Mouse (Mus musculus): ENCODE results near the gene Lsg1. TPM values are rescaled to one million over a fixed set of nuclear protein-coding genes. Genes with fewer than 3 reads are reported as not detected.

Lsg1 gene
- polyA plus RNA-seq, 1 experiment from 2014 or later, result 55.3 TPM

GRCm38 (mm10) chr16:30510504-30511451, 76.6 kb downstream of the Lsg1 start:
- WGBS, result 2% methylated on average over 44 of the region's 44 CpGs
- Histone ChIP-seq H3K4me1 (replicated peaks; ENCODE audit: insufficient read depth, low read length) (peaks cover 27% of the 10 kb centered on the region), H3K9ac (ENCODE audit: low read depth, low read length) (peak overlapping the region; percentile 74), H3K4me3 (replicated peaks; ENCODE audit: low read depth, low read length) (peak overlapping the region; percentile 60), H3K36me3 (ENCODE audit: insufficient read depth, low read length) (no peaks in the 10 kb centered on the region), H3K9me3 (replicated peaks; ENCODE audit: low read length) (no peaks in the 10 kb centered on the region), H3K27ac (peak overlapping the region; percentile 91), H3K27me3 (ENCODE audit: insufficient read depth, low read length) (no peaks in the 10 kb centered on the region), H3K4me2 (ENCODE audit: low read length) (peak overlapping the region; percentile 70)
- DNase-seq (ENCODE audit: low spot score), result peak; percentile 90
- ATAC-seq (replicated peaks; ENCODE audit: low FRiP score, low read depth), result peak; percentile 78
- TF ChIP-seq CTCF (IDR thresholded peaks at IDR 0.05; ENCODE audit: low read depth), result no peak

Other genes starting within 250 kb of the Lsg1 start
- 10.4 and 11.2 TPM in 2 replicates for gene Atp13a3, start 181.6 kb downstream of the Lsg1 start, polyA plus RNA-seq (2015; fragmentation: Nextera tagmentation; extraction: Ambion mirVana)
- 13.4 and 13.8 TPM in 2 replicates for gene Tmem44, start 36.8 kb downstream of the Lsg1 start, polyA plus RNA-seq (2015; fragmentation: Nextera tagmentation; extraction: Ambion mirVana)
- 18.5 and 19.9 TPM in 2 replicates for gene Fam43a, start 12.1 kb upstream of the Lsg1 start, polyA plus RNA-seq (2015; fragmentation: Nextera tagmentation; extraction: Ambion mirVana)

Data from kidney, postnatal 0 days (tissue).